Mouse (Mus musculus): Measurements from ENCODE around the gene Elmod3. TPM values are rescaled to one million over a fixed set of nuclear protein-coding genes. Genes with fewer than 3 reads are reported as not detected.

Elmod3 gene
- polyA plus RNA-seq (2012; rRNA removed; ENCODE audit: low replicate concordance), result 29.8 and 30.3 TPM in 2 replicates

DNA sequence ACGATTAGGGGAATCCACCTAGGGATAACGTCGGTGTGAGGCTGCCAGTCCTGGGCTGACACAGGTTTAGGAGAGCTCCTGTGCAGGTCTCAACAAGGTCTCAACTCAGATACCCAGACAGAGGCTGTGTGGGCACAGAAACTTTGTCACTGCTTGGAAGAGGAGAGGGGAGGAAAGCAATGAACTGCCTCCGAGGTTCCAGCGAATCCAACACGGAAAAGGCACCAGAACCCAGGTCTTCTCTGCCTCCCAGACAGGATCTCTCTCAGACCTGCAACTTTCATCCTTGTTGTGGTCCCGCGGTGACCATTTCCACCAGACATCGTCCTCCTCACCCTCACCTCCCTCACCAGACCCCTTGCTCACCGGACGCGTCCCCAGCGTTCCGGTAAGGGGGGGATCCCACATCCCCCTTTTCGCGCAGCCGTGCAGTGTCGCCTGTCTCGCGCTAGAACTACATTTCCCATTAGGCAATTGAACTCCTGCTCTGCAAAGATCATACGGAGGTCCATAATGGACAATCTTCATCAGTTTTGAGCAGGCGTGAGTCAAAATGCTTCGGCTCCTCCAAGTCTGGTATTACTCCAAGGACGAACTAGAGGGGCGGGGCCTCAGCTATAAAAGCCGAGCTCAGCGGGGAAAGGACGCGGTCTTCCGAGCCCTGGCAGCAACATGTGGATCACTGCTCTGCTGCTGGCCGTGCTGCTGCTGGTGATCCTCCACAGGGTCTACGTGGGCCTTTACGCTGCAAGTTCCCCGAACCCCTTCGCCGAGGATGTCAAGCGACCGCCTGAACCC is at the start of gene Elmod3, which contains the start of gene Retsat:
TSS of gene Elmod3 (minus strand) at position 458 of the 798 bp plus-strand sequence.
TSS of gene Retsat (plus strand) at position 520 of the 798 bp plus-strand sequence.

DNA sequence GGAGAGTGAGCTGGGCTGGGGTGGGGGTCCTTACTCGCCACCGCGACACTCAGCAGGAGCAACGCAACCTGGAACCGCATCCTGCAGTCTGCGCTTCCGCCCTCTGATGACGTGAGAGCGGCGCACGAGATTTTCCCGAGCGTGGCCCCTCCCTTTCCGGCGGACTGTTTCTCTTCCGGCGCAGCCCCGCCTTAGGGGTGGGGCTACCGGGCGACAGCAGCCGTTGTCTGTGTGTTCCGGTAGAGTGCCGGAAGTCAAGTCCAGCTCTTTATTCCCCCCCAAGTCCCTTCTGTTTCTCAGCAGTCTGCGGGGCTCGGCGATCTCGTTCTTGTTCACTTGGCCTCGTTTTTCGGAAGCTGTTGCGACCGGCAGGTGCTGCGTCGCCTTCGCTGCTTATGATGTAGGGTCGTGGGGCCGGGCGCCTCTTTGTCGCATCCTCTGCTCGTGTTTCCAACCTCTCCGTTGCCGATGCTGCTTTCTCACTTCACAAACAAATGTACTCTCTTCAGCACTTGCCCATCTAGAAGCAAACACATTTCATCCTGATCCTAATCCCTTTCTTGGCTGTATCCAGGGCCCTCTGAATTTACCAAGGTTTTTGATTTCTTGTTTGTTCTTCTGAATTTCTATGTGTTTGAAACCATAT is 18.6 kb upstream of the Elmod3 start, which contains the start of gene Tgoln1:
TSS of gene Tgoln1 (minus strand) at position 358 of the 646 bp plus-strand sequence.

DNA sequence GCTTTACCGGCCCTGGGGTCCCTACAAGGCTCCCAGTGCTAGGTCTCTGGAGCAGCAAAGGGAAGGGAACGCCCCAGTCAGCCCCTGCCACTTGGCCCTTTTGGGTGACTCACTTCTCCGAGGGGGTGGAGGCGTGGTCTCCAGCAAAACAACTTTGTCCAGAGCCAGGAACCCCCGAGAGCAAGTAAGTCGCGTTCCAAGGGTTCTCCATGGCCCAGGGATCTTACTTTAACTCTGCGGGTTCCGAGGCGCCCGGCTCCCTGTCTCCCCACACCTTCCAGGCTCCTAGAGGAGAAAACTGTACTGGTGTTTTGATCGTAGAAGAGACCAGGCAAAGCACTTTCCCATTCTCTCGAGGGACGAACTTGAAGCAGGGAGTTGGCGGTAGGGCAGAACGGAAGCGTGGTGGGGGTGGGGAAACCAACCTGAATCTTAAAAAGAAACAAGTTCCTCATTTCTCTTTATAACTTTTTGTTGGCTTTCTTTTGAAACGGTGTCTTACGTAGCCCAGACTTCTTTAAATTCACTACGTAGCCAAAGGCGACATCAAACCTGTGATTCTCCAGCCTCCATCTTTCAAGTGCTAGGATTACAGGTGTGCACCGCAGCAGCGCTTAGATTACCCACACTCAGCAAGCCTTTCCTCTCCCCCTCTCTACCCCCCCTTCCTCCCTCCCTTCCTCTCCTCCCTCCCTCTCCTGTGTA is 53.8 kb downstream of the Elmod3 start, which contains the start of gene Capg:
TSS of gene Capg (plus strand) at position 109 of the 705 bp plus-strand sequence.

DNA sequence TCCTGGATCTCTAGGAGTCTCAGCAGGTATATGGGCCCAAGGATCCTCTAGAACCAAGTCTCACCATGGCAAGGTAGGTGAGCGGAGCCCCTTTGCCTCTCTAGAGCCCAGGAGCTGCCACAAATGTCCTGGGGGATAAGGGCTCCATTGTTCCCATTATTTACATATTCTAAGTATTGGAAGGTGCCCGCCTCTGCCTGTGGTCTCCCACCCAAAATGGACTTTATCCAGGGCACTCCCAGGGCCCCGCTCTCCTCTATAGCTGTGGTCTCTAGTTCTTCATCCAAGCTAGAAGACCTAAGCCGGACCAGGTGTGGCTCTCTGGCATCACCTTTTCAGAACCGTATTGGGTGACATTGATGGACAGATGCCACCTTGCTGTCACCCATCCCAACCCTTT is 76.6 kb downstream of the Elmod3 start, which contains the start of gene Sh2d6:
TSS of gene Sh2d6 (minus strand) at position 101 of the 400 bp plus-strand sequence.

Other genes starting within 250 kb of the Elmod3 start
- gene Tmem150a, start 243.0 kb downstream of the Elmod3 start, polyA plus RNA-seq (2012; rRNA removed; ENCODE audit: low replicate concordance), result 44.1 and 44.7 TPM in 2 replicates
- gene Rnf181, start 231.5 kb downstream of the Elmod3 start, polyA plus RNA-seq (2012; rRNA removed; ENCODE audit: low replicate concordance), result 90.6 and 127 TPM in 2 replicates
- 14.0 and 23.5 TPM in 2 replicates for gene Vamp5, start 217.9 kb downstream of the Elmod3 start, polyA plus RNA-seq (2012; rRNA removed; ENCODE audit: low replicate concordance)
- 184 and 294 TPM in 2 replicates for gene Vamp8, start 207.7 kb downstream of the Elmod3 start, polyA plus RNA-seq (2012; rRNA removed; ENCODE audit: low replicate concordance)
- 6.8 and 12.1 TPM in 2 replicates for gene Ggcx, start 184.1 kb downstream of the Elmod3 start, polyA plus RNA-seq (2012; rRNA removed; ENCODE audit: low replicate concordance)
- gene Mat2a, start 158.9 kb downstream of the Elmod3 start, polyA plus RNA-seq (2012; rRNA removed; ENCODE audit: low replicate concordance), result 20.1 and 71.9 TPM in 2 replicates
- gene Sh2d6, start 76.7 kb downstream of the Elmod3 start, polyA plus RNA-seq (2012; rRNA removed; ENCODE audit: low replicate concordance), result 13.8 and 21.4 TPM in 2 replicates
- 15.4 and 48.6 TPM in 2 replicates for gene Capg, start 54.0 kb downstream of the Elmod3 start, polyA plus RNA-seq (2012; rRNA removed; ENCODE audit: low replicate concordance)
- 145 and 185 TPM in 2 replicates for gene Retsat, start 62 bp upstream of the Elmod3 start, polyA plus RNA-seq (2012; rRNA removed; ENCODE audit: low replicate concordance)
- gene Tgoln1, start 18.6 kb upstream of the Elmod3 start, polyA plus RNA-seq (2012; rRNA removed; ENCODE audit: low replicate concordance), result 16.1 and 19.8 TPM in 2 replicates
- 5.4 and 9.3 TPM in 2 replicates for gene Tcf7l1, start 190.8 kb upstream of the Elmod3 start, polyA plus RNA-seq (2012; rRNA removed; ENCODE audit: low replicate concordance)

All from duodenum, adult 2 months (tissue).